Mouse (Mus musculus) liver, postnatal 0 days (tissue): ENCODE data around the gene Cfap73. TPM values are rescaled to one million over a fixed set of nuclear protein-coding genes. Genes with fewer than 3 reads are reported as not detected.

ENCODE experiments used
- ATAC-seq: fragments of 200-750 bp; cut with Nextera tagmentation; 2 replicates; pipeline ENCODE4 v1.8.0; 2017; ENCODE audit warnings: mild to moderate bottlenecking, moderate library complexity
- DNase-seq: peaks from one replicate; pipeline ENCODE4 v3.0.0-alpha.2; 2016
- H3K27ac ChIP-seq: fragments of 300-500 bp; sonication (generic); 2 replicates; pipeline ENCODE4 v1.5.1; 2014; ENCODE audit warnings: antibody characterized with exemption, moderate library complexity, mild to moderate bottlenecking, low read depth
- H3K27me3 ChIP-seq: fragments of 300-500 bp; sonication (generic); 2 replicates; pipeline ENCODE4 v1.6.1; 2014; ENCODE audit warnings: low read length, control low read depth, mixed read lengths; ENCODE audit not compliant: insufficient read depth
- H3K36me3 ChIP-seq: fragments of 300-500 bp; sonication (generic); replicated peaks from 2 replicates; pipeline ENCODE4 v1.6.1; 2014; ENCODE audit warnings: mild to moderate bottlenecking, control low read depth, low read length, moderate library complexity, mixed read lengths; ENCODE audit not compliant: insufficient read depth
- H3K4me1 ChIP-seq: fragments of 300-500 bp; sonication (generic); 2 replicates; pipeline ENCODE4 v1.6.1; 2014; ENCODE audit warnings: antibody characterized with exemption, mild to moderate bottlenecking, control low read depth; ENCODE audit not compliant: insufficient read depth
- H3K4me2 ChIP-seq: fragments of 300-500 bp; sonication (generic); 2 replicates; pipeline ENCODE4 v1.6.1; 2014; ENCODE audit warnings: low read depth, mild to moderate bottlenecking, low read length, moderate library complexity, mixed read lengths
- H3K4me3 ChIP-seq: fragments of 300-500 bp; sonication (generic); 2 replicates; pipeline ENCODE4 v1.5.1; 2014; ENCODE audit warnings: low read depth, low read length
- H3K9ac ChIP-seq: fragments of 300-500 bp; sonication (generic); replicated peaks from 2 replicates; pipeline ENCODE4 v1.6.1; 2014; ENCODE audit warnings: mild to moderate bottlenecking, moderate library complexity
- H3K9me3 ChIP-seq: fragments of 300-500 bp; sonication (generic); 2 replicates; pipeline ENCODE4 v1.6.1; 2016; ENCODE audit warnings: mild to moderate bottlenecking, control low read depth, low read length, mixed read lengths
- CTCF ChIP-seq: sonication (generic); IDR thresholded peaks from 2 replicates; pipeline ENCODE4 v1.5.1; 2016; ENCODE audit warnings: antibody characterized with exemption, low read depth
- EP300 ChIP-seq: IDR thresholded peaks from 2 replicates; pipeline ENCODE4 v1.6.1; 2016; ENCODE audit warnings: antibody characterized with exemption, low read depth, mild to moderate bottlenecking
- WGBS: fragments of 180-500 bp; shearing (Covaris S2); extraction: QIAGEN DNeasy Blood & Tissue Kit; methylation state at CpG from one replicate; pipeline ENCODE4 v1.1.7; 2014; ENCODE audit not compliant: insufficient replicate concordance; 5-methylcytosine and 5-hydroxymethylcytosine counted together
- polyA plus RNA-seq: library from polyadenylated mRNA; unstranded; fragments of >200 nt; fragmentation: Nextera tagmentation; extraction: Ambion mirVana; gene quantifications from 2 replicates; pipeline ENCODE4 v1.2.1, GENCODE M21; 2015

The Cfap73 gene
- polyA plus RNA-seq, 1 experiment from 2014 or later, result not detected

GRCm38 (mm10) chr5:120587616-120587926, 46.5 kb downstream of the Cfap73 start:
- TF ChIP-seq EP300 (0 out of 2 replicates have a peak, but pooled peaks have one; percentile 54), CTCF (no peak)
- DNase-seq (peak; percentile 73), ATAC-seq (peak; percentile 22)
- WGBS, result 6% methylated on average over 9 of the region's 9 CpGs
- peak overlapping the region; percentile 89 for H3K4me2 ChIP-seq
- H3K27ac ChIP-seq, result peak overlapping the region; percentile 90
- H3K4me3 ChIP-seq, result peak overlapping the region; percentile 83
- peaks cover 22% of the 10 kb centered on the region for H3K36me3 ChIP-seq
- H3K9me3 ChIP-seq, result no peaks in the 10 kb centered on the region
- no peaks in the 10 kb centered on the region for H3K27me3 ChIP-seq
- H3K9ac ChIP-seq, result peak overlapping the region; percentile 94
- H3K4me1 ChIP-seq, result peaks cover 35% of the 10 kb centered on the region

- peaks cover 26% of the 10 kb centered on the region for H3K36me3 ChIP-seq
- peak overlapping the region; percentile 89 for H3K4me2 ChIP-seq
- peak overlapping the region; percentile 83 for H3K4me3 ChIP-seq
- peak overlapping the region; percentile 90 for H3K27ac ChIP-seq
- no peaks in the 10 kb centered on the region for H3K27me3 ChIP-seq
- TF ChIP-seq CTCF (no peak), EP300 (peak; percentile 46; the same call in 1 of the 2 replicates)
- DNase-seq, result peak; percentile 65
- WGBS, result 8% methylated on average over 17 of the region's 17 CpGs
- H3K4me1 ChIP-seq, result peaks cover 38% of the 10 kb centered on the region
- no peaks in the 10 kb centered on the region for H3K9me3 ChIP-seq
- peak overlapping the region; percentile 94 for H3K9ac ChIP-seq
- ATAC-seq, result peak; percentile 16
These were observed 47.1 kb downstream of the Cfap73 start for GRCm38 (mm10) chr5:120586741-120587615.

GRCm38 (mm10) chr5:120584968-120585367, 49.1 kb downstream of the Cfap73 start:
- TF ChIP-seq CTCF (no peak), EP300 (no peak)
- no peak overlapping the region for H3K4me2 ChIP-seq
- WGBS, result 71% methylated on average over 15 of the region's 15 CpGs
- no peak overlapping the region for H3K27ac ChIP-seq
- ATAC-seq, result no peak
- no peaks in the 10 kb centered on the region for H3K27me3 ChIP-seq
- peak; percentile 46 for DNase-seq
- peaks cover 47% of the 10 kb centered on the region for H3K4me1 ChIP-seq
- no peak overlapping the region for H3K9ac ChIP-seq
- no peak overlapping the region for H3K4me3 ChIP-seq
- peaks cover 44% of the 10 kb centered on the region for H3K36me3 ChIP-seq
- H3K9me3 ChIP-seq, result no peaks in the 10 kb centered on the region

- no peaks in the 10 kb centered on the region for H3K9me3 ChIP-seq
- DNase-seq (no peak), ATAC-seq (no peak)
- H3K4me3 ChIP-seq, result no peak overlapping the region
- H3K9ac ChIP-seq, result no peak overlapping the region
- peaks cover 56% of the 10 kb centered on the region for H3K4me1 ChIP-seq
- peaks cover 49% of the 10 kb centered on the region for H3K36me3 ChIP-seq
- H3K27ac ChIP-seq, result no peak overlapping the region
- H3K27me3 ChIP-seq, result no peaks in the 10 kb centered on the region
- no peak for TF ChIP-seq EP300
- no peak for TF ChIP-seq CTCF
- WGBS, result 93% methylated on average over 4 of the region's 4 CpGs
- H3K4me2 ChIP-seq, result no peak overlapping the region
These were observed 50.5 kb downstream of the Cfap73 start for GRCm38 (mm10) chr5:120583511-120583910.

- WGBS, result 74% methylated on average over 9 of the region's 9 CpGs
- no peak overlapping the region for H3K9ac ChIP-seq
- ATAC-seq (no peak), DNase-seq (no peak)
- TF ChIP-seq CTCF (no peak), EP300 (no peak)
- H3K36me3 ChIP-seq, result peaks cover 49% of the 10 kb centered on the region
- no peaks in the 10 kb centered on the region for H3K9me3 ChIP-seq
- H3K4me3 ChIP-seq, result no peak overlapping the region
- no peak overlapping the region for H3K27ac ChIP-seq
- H3K27me3 ChIP-seq, result no peaks in the 10 kb centered on the region
- H3K4me1 ChIP-seq, result peaks cover 62% of the 10 kb centered on the region
- no peak overlapping the region for H3K4me2 ChIP-seq
These were observed 52.0 kb downstream of the Cfap73 start for GRCm38 (mm10) chr5:120582002-120582401.

GRCm38 (mm10) chr5:120579898-120580626, 54.0 kb downstream of the Cfap73 start:
- Histone ChIP-seq H3K27ac (peak overlapping the region; percentile 92), H3K27me3 (no peaks in the 10 kb centered on the region), H3K9me3 (no peaks in the 10 kb centered on the region), H3K36me3 (peaks cover 47% of the 10 kb centered on the region), H3K4me2 (peak overlapping the region; percentile 63), H3K4me1 (peaks cover 55% of the 10 kb centered on the region), H3K9ac (no peak overlapping the region), H3K4me3 (no peak overlapping the region)
- no peak for TF ChIP-seq CTCF
- TF ChIP-seq EP300, result no peak
- DNase-seq (no peak), ATAC-seq (no peak)
- WGBS, result 85% methylated on average over 26 of the region's 26 CpGs
